ENCODE assay signal across 17 mouse cellular contexts in genomic region chr7:127188305-127189276, GRCm38 (mm10). TPM values are rescaled to one million over a fixed set of nuclear protein-coding genes. Genes with fewer than 3 reads are reported as not detected.
DNase-seq lines count a peak whose midpoint lies in the region; ATAC-seq and TF ChIP-seq lines count a peak whose summit lies in the region.
"Had no signal": no experiment of that assay in that cellular context is flagged by ENCODE, and none has a peak within 500 bp of the region (broad histone marks: within the 10 kb centered on the region; RNA-seq: fewer than 3 reads in every experiment).

No protein-coding gene starts in this region.

- no peak overlapping the region for H3K27ac ChIP-seq in heart, embryonic 12.5 days (ENCODE audit: poor library complexity, severe bottlenecking)
- H3K27ac ChIP-seq in lung, postnatal 0 days (ENCODE audit: low read length) = no peak overlapping the region
- H3K27ac ChIP-seq: liver, embryonic 15.5 days; macrophage; midbrain, embryonic 13.5 days had no signal

- H3K4me1 ChIP-seq in heart, embryonic 12.5 days (replicated peaks) = peaks cover 8% of the 10 kb centered on the region; the same call in 1 of the 2 replicates
- no peaks in the 10 kb centered on the region for H3K4me1 ChIP-seq in lung, postnatal 0 days (ENCODE audit: insufficient read depth, low read depth, low read length)

- intact Hi-C loops in heart, postnatal 14 days (cut with DNase I) = loop anchor here (5.0 to 10.0 kb wide), 2 partner anchors 51 to 264 kb away; partner anchors contain the start of genes Kctd13, Spn and Tmem219

- H3K9ac ChIP-seq in heart, embryonic 12.5 days = 0 out of 2 replicates have a peak overlapping the region, but pooled peaks have one; percentile 0
- H3K9ac ChIP-seq in lung, postnatal 0 days (replicated peaks; ENCODE audit: low read depth) = no peak overlapping the region
- H3K9ac ChIP-seq: liver, embryonic 15.5 days; midbrain, embryonic 13.5 days had no signal

- no peak overlapping the region for H3K4me2 ChIP-seq in heart, embryonic 12.5 days
- no peak overlapping the region for H3K4me2 ChIP-seq in lung, postnatal 0 days (replicated peaks; ENCODE audit: low read depth, low read length)
- H3K4me2 ChIP-seq: liver, embryonic 15.5 days; midbrain, embryonic 13.5 days had no signal

- H3K9me3 ChIP-seq in heart, embryonic 12.5 days (replicated peaks) = no peaks in the 10 kb centered on the region
- H3K9me3 ChIP-seq in lung, postnatal 0 days (ENCODE audit: low read length) = no peaks in the 10 kb centered on the region
- H3K9me3 ChIP-seq: liver, embryonic 15.5 days; midbrain, embryonic 13.5 days had no signal

- no peaks in the 10 kb centered on the region for H3K27me3 ChIP-seq in heart, embryonic 12.5 days (replicated peaks)
- H3K27me3 ChIP-seq in lung, postnatal 0 days (replicated peaks; ENCODE audit: insufficient read depth, low read length) = no peaks in the 10 kb centered on the region
- H3K27me3 ChIP-seq: liver, embryonic 15.5 days; midbrain, embryonic 13.5 days had no signal

- no peak overlapping the region for H3K4me3 ChIP-seq in heart, embryonic 12.5 days
- no peak overlapping the region for H3K4me3 ChIP-seq in lung, postnatal 0 days (ENCODE audit: low read depth, low read length)
- H3K4me3 ChIP-seq: liver, embryonic 15.5 days; midbrain, embryonic 13.5 days had no signal

- H3K36me3 ChIP-seq in heart, embryonic 12.5 days = peaks cover 27% of the 10 kb centered on the region
- H3K36me3 ChIP-seq in lung, postnatal 0 days (ENCODE audit: insufficient read depth, low read length) = peaks cover 5% of the 10 kb centered on the region; the same call in 1 of the 2 replicates

- 71% methylated on average over 17 of the region's 17 CpGs for WGBS in heart, embryonic 12.5 days
- WGBS in lung, postnatal 0 days = 71% methylated on average over 17 of the region's 17 CpGs

- no peak for TF ChIP-seq CTCF in lung, postnatal 0 days (IDR thresholded peaks at IDR 0.05)

- DNase-seq in heart, postnatal 14 days = no peak
- peak; percentile 71 for DNase-seq in thymus, postnatal 0 days (ENCODE audit: low spot score)
- no peak for DNase-seq in embryo, embryonic 11 days
- DNase-seq in lung, postnatal 0 days (ENCODE audit: low spot score) = no peak
- DNase-seq: adrenal gland, adult 2 months; gastrocnemius, postnatal 14 days; heart, postnatal 10 days; kidney, postnatal 14 days; right cerebral cortex, postnatal 25 days had no signal

- ATAC-seq in heart, embryonic 12.5 days (ENCODE audit: insufficient number of reproducible peaks, low FRiP score) = peak; percentile 49; the same call in 1 of the 2 replicates
- peak; percentile 77 for ATAC-seq in CD4-positive, CD25-positive, alpha-beta regulatory T cell, adult 4 months
- ATAC-seq in common myeloid progenitor, adult 5-6 weeks (replicated peaks; ENCODE audit: low read depth, poor library complexity, severe bottlenecking) = 0 out of 2 replicates have a peak, but pooled peaks have one; percentile 19
- no peak for ATAC-seq in monocyte, adult 5-6 weeks (replicated peaks; ENCODE audit: insufficient number of reproducible peaks, low FRiP score, low TSS enrichment, poor library complexity, severe bottlenecking)
- ATAC-seq in lung, postnatal 0 days = no peak
- ATAC-seq: forebrain, embryonic 16.5 days; midbrain, embryonic 13.5 days had no signal

- no peak for TF ChIP-seq EP300 in lung, postnatal 0 days (IDR thresholded peaks at IDR 0.05)

RNA-seq across cellular contexts. Expression of gene Cd2bp2, which starts 7.3 kb away (rescaled TPM):
- polyA plus RNA-seq in heart, embryonic 12.5 days (2016; fragmentation: Nextera tagmentation; extraction: Ambion mirVana) = 50.5 and 51.5 TPM in 2 replicates
- total RNA-seq in heart, postnatal 14 days (2021) = 10 to 100 TPM; 38.0 to 43.7 TPM
- 10 to 100 TPM; 39.7 to 51.9 TPM for polyA plus RNA-seq in CD4-positive, CD25-positive, alpha-beta regulatory T cell, adult 4 months (2017; shearing (Covaris generic))
- 54.9 and 73.1 TPM in 2 replicates for total RNA-seq in common myeloid progenitor, adult 5-6 weeks (2017)
- 59.5 and 62.0 TPM in 2 replicates for polyA plus RNA-seq in thymus, postnatal 0 days (2015; fragmentation: Nextera tagmentation; extraction: Ambion mirVana)
- total RNA-seq in monocyte, adult 5-6 weeks (2017) = 48.7 to 89.2 TPM (median 59.8 TPM) in 3 replicates
- 28.4 and 29.6 TPM in 2 replicates for polyA plus RNA-seq in lung, postnatal 0 days (2015; fragmentation: Nextera tagmentation; extraction: Ambion mirVana)

RNA-seq across cellular contexts. Expression of gene Tbc1d10b, which starts 19.7 kb away (rescaled TPM):
- polyA plus RNA-seq in heart, embryonic 12.5 days (2016; fragmentation: Nextera tagmentation; extraction: Ambion mirVana) = 29.2 and 32.3 TPM in 2 replicates
- 10 to 100 TPM; 29.2 to 30.5 TPM for total RNA-seq in heart, postnatal 14 days (2021)
- 10 to 100 TPM; 12.5 to 18.4 TPM for polyA plus RNA-seq in CD4-positive, CD25-positive, alpha-beta regulatory T cell, adult 4 months (2017; shearing (Covaris generic))
- 24.7 and 29.1 TPM in 2 replicates for total RNA-seq in common myeloid progenitor, adult 5-6 weeks (2017)
- 20.5 and 27.4 TPM in 2 replicates for polyA plus RNA-seq in thymus, postnatal 0 days (2015; fragmentation: Nextera tagmentation; extraction: Ambion mirVana)
- 52.5 to 106 TPM (median 85.1 TPM) in 3 replicates for total RNA-seq in monocyte, adult 5-6 weeks (2017)
- polyA plus RNA-seq in lung, postnatal 0 days (2015; fragmentation: Nextera tagmentation; extraction: Ambion mirVana) = 14.4 and 15.0 TPM in 2 replicates

RNA-seq across cellular contexts. Expression of gene Mylpf, which starts 20.1 kb away (rescaled TPM):
- 17.8 and 20.0 TPM in 2 replicates for polyA plus RNA-seq in heart, embryonic 12.5 days (2016; fragmentation: Nextera tagmentation; extraction: Ambion mirVana)
- total RNA-seq in heart, postnatal 14 days (2021) = 1 to 10 TPM; 1.1 to 4.2 TPM
- polyA plus RNA-seq in CD4-positive, CD25-positive, alpha-beta regulatory T cell, adult 4 months (2017; shearing (Covaris generic)) = 10 to 100 TPM; 25.4 to 31.5 TPM
- 10.6 and 35.3 TPM in 2 replicates for total RNA-seq in common myeloid progenitor, adult 5-6 weeks (2017)
- polyA plus RNA-seq in thymus, postnatal 0 days (2015; fragmentation: Nextera tagmentation; extraction: Ambion mirVana) = 67.7 and 68.9 TPM in 2 replicates
- 8.7 to 33.8 TPM (median 15.4 TPM) in 3 replicates for total RNA-seq in monocyte, adult 5-6 weeks (2017)
- polyA plus RNA-seq in lung, postnatal 0 days (2015; fragmentation: Nextera tagmentation; extraction: Ambion mirVana) = 6.4 and 8.0 TPM in 2 replicates
- polyA plus RNA-seq: adrenal gland, adult 2 months had no signal

RNA-seq across cellular contexts. Expression of gene Zfp553, which starts 44.3 kb away (rescaled TPM):
- 23.8 and 25.3 TPM in 2 replicates for polyA plus RNA-seq in heart, embryonic 12.5 days (2016; fragmentation: Nextera tagmentation; extraction: Ambion mirVana)
- total RNA-seq in heart, postnatal 14 days (2021) = 1 to 10 TPM; 6.9 to 7.0 TPM
- 1 to 10 TPM; 6.6 to 7.9 TPM for polyA plus RNA-seq in CD4-positive, CD25-positive, alpha-beta regulatory T cell, adult 4 months (2017; shearing (Covaris generic))
- total RNA-seq in common myeloid progenitor, adult 5-6 weeks (2017) = 20.8 and 29.9 TPM in 2 replicates
- 25.4 and 29.7 TPM in 2 replicates for polyA plus RNA-seq in thymus, postnatal 0 days (2015; fragmentation: Nextera tagmentation; extraction: Ambion mirVana)
- total RNA-seq in monocyte, adult 5-6 weeks (2017) = 3.9 to 9.8 TPM (median 5.7 TPM) in 3 replicates
- 15.5 and 15.7 TPM in 2 replicates for polyA plus RNA-seq in lung, postnatal 0 days (2015; fragmentation: Nextera tagmentation; extraction: Ambion mirVana)

RNA-seq across cellular contexts. Expression of gene Sept1, which starts 44.3 kb away (rescaled TPM):
- polyA plus RNA-seq in heart, embryonic 12.5 days (2016; fragmentation: Nextera tagmentation; extraction: Ambion mirVana) = 22.1 and 28.2 TPM in 2 replicates
- total RNA-seq in heart, postnatal 14 days (2021) = 10 to 100 TPM in 1 of 2 experiments, 1 to 10 TPM in 1; 7.5 to 18.8 TPM
- polyA plus RNA-seq in CD4-positive, CD25-positive, alpha-beta regulatory T cell, adult 4 months (2017; shearing (Covaris generic)) = 100 to 1,000 TPM; 819 to 912 TPM
- total RNA-seq in common myeloid progenitor, adult 5-6 weeks (2017) = 62.7 and 63.2 TPM in 2 replicates
- polyA plus RNA-seq in thymus, postnatal 0 days (2015; fragmentation: Nextera tagmentation; extraction: Ambion mirVana) = 638 and 684 TPM in 2 replicates
- 117 to 359 TPM (median 130 TPM) in 3 replicates for total RNA-seq in monocyte, adult 5-6 weeks (2017)
- 13.0 TPM in 2 replicates for polyA plus RNA-seq in lung, postnatal 0 days (2015; fragmentation: Nextera tagmentation; extraction: Ambion mirVana)

Comparison
In these comparisons a context has a peak if more than half of its experiments do, and no peak if none do; other contexts are left out.
1. ATAC-seq: peak in heart, embryonic 12.5 days (single experiment), CD4-positive, CD25-positive, alpha-beta regulatory T cell, adult 4 months (single experiment) and common myeloid progenitor, adult 5-6 weeks (single experiment); none in monocyte, adult 5-6 weeks (single experiment) and lung, postnatal 0 days (single experiment).